Mouse (Mus musculus) midbrain, postnatal 0 days (tissue): ENCODE results near the gene Chid1. TPM values are rescaled to one million over a fixed set of nuclear protein-coding genes. Genes with fewer than 3 reads are reported as not detected.

Source experiments
- ATAC-seq: fragments of 200-750 bp; cut with Nextera tagmentation; 2 replicates; pipeline ENCODE4 v1.8.0; 2017; ENCODE audit warnings: moderate number of reproducible peaks, mild to moderate bottlenecking, moderate TSS enrichment, moderate library complexity; ENCODE audit not compliant: low FRiP score
- DNase-seq: peaks from one replicate; pipeline ENCODE4 v3.0.0-alpha.2; 2015; ENCODE audit warnings: low spot score
- H3K27ac ChIP-seq: fragments of 300-500 bp; sonication (generic); 2 replicates; pipeline ENCODE4 v1.5.1; 2014; ENCODE audit warnings: low read depth, mild to moderate bottlenecking, low read length, mixed read lengths
- H3K27me3 ChIP-seq: fragments of 300-500 bp; sonication (generic); 2 replicates; pipeline ENCODE4 v1.6.1; 2014; ENCODE audit warnings: low read length, control low read depth, mixed read lengths; ENCODE audit not compliant: insufficient read depth
- H3K36me3 ChIP-seq: fragments of 300-500 bp; sonication (generic); 2 replicates; pipeline ENCODE4 v1.6.1; 2014; ENCODE audit warnings: low read length, control low read depth, mixed read lengths; ENCODE audit not compliant: insufficient read depth
- H3K4me1 ChIP-seq: fragments of 300-500 bp; sonication (generic); 2 replicates; pipeline ENCODE4 v1.6.1; 2014; ENCODE audit warnings: mild to moderate bottlenecking, control low read depth, antibody characterized with exemption, low read length, mixed read lengths; ENCODE audit not compliant: insufficient read depth
- H3K4me2 ChIP-seq: fragments of 300-500 bp; sonication (generic); 2 replicates; pipeline ENCODE4 v1.6.1; 2014; ENCODE audit warnings: low read depth, mild to moderate bottlenecking, low read length, mixed read lengths; ENCODE audit not compliant: poor library complexity, severe bottlenecking
- H3K4me3 ChIP-seq: fragments of 300-500 bp; sonication (generic); 2 replicates; pipeline ENCODE4 v1.5.1; 2014; ENCODE audit warnings: low read depth, mild to moderate bottlenecking, low read length, moderate library complexity
- H3K9ac ChIP-seq: fragments of 300-500 bp; sonication (generic); replicated peaks from 2 replicates; pipeline ENCODE4 v1.6.1; 2014; ENCODE audit warnings: mild to moderate bottlenecking, low read length, moderate library complexity, mixed read lengths; ENCODE audit not compliant: poor library complexity, severe bottlenecking
- H3K9me3 ChIP-seq: fragments of 300-500 bp; sonication (generic); 2 replicates; pipeline ENCODE4 v1.6.1; 2016; ENCODE audit warnings: low read length, control low read depth
- CTCF ChIP-seq: IDR thresholded peaks from 2 replicates; pipeline ENCODE4 v1.5.1; 2016; ENCODE audit warnings: antibody characterized with exemption, mild to moderate bottlenecking
- WGBS: fragments of 180-500 bp; shearing (Covaris S2); extraction: QIAGEN DNeasy Blood & Tissue Kit; methylation state at CpG from one replicate; pipeline ENCODE4 v1.1.7; 2014; 5-methylcytosine and 5-hydroxymethylcytosine counted together
- polyA plus RNA-seq: library from polyadenylated mRNA; unstranded; fragments of >200 nt; fragmentation: Nextera tagmentation; extraction: Ambion mirVana; gene quantifications from 2 replicates; pipeline ENCODE4 v1.2.1, GENCODE M21; 2015
- total RNA-seq: library from RNA; depleted of rRNA; stranded (reverse); fragments of >200 nt; gene quantifications from 2 replicates; pipeline ENCODE4 v1.2.3, GENCODE M21; 2014

The Chid1 gene
- total and polyA plus RNA-seq, 2 experiments from 2014 or later, result 35.4 to 47.5 TPM

GRCm38 (mm10) chr7:141495379-141495778 lies 44.3 kb downstream of the Chid1 start:
- peaks cover 50% of the 10 kb centered on the region for H3K36me3 ChIP-seq
- H3K27me3 ChIP-seq, result no peaks in the 10 kb centered on the region
- ATAC-seq (no peak), DNase-seq (no peak)
- H3K4me3 ChIP-seq, result no peak overlapping the region
- 85% methylated on average over 2 of the region's 2 CpGs for WGBS
- no peak overlapping the region for H3K27ac ChIP-seq
- no peaks in the 10 kb centered on the region for H3K9me3 ChIP-seq
- H3K9ac ChIP-seq, result no peak overlapping the region
- H3K4me1 ChIP-seq, result no peaks in the 10 kb centered on the region
- H3K4me2 ChIP-seq, result no peak overlapping the region
- no peak for TF ChIP-seq CTCF

- H3K4me2 ChIP-seq, result no peak overlapping the region
- no peaks in the 10 kb centered on the region for H3K27me3 ChIP-seq
- H3K36me3 ChIP-seq, result peaks cover 39% of the 10 kb centered on the region
- H3K4me1 ChIP-seq, result no peaks in the 10 kb centered on the region
- H3K9ac ChIP-seq, result no peak overlapping the region
- DNase-seq, result no peak
- TF ChIP-seq CTCF, result no peak
- no peak for ATAC-seq
- no peaks in the 10 kb centered on the region for H3K9me3 ChIP-seq
- no peak overlapping the region for H3K4me3 ChIP-seq
- H3K27ac ChIP-seq, result no peak overlapping the region
- 95% methylated on average over 1 of the region's 1 CpGs for WGBS
Measured at GRCm38 (mm10) chr7:141493729-141494128, 45.9 kb downstream of the Chid1 start.

- Histone ChIP-seq H3K27ac (no peak overlapping the region), H3K9me3 (no peaks in the 10 kb centered on the region), H3K36me3 (peaks cover 38% of the 10 kb centered on the region), H3K4me3 (no peak overlapping the region), H3K9ac (no peak overlapping the region), H3K27me3 (no peaks in the 10 kb centered on the region), H3K4me2 (no peak overlapping the region), H3K4me1 (no peaks in the 10 kb centered on the region)
- DNase-seq, result no peak
- ATAC-seq, result no peak
- TF ChIP-seq CTCF, result no peak
- WGBS, result 82% methylated on average over 5 of the region's 5 CpGs
Measured at GRCm38 (mm10) chr7:141492738-141493137, 46.9 kb downstream of the Chid1 start.

GRCm38 (mm10) chr7:141491151-141491550 lies 48.5 kb downstream of the Chid1 start:
- Histone ChIP-seq H3K4me2 (no peak overlapping the region), H3K36me3 (peaks cover 35% of the 10 kb centered on the region), H3K9ac (no peak overlapping the region), H3K4me3 (no peak overlapping the region), H3K27me3 (no peaks in the 10 kb centered on the region), H3K4me1 (no peaks in the 10 kb centered on the region), H3K27ac (no peak overlapping the region), H3K9me3 (no peaks in the 10 kb centered on the region)
- WGBS, result 84% methylated on average over 2 of the region's 2 CpGs
- TF ChIP-seq CTCF, result peak; percentile 26; the same call in 1 of the 2 replicates
- DNase-seq (no peak), ATAC-seq (no peak)

GRCm38 (mm10) chr7:141487141-141487540 lies 52.5 kb downstream of the Chid1 start:
- TF ChIP-seq CTCF, result no peak
- DNase-seq, result no peak
- H3K4me3 ChIP-seq, result no peak overlapping the region
- no peak overlapping the region for H3K9ac ChIP-seq
- no peaks in the 10 kb centered on the region for H3K27me3 ChIP-seq
- no peak overlapping the region for H3K4me2 ChIP-seq
- 79% methylated on average over 7 of the region's 7 CpGs for WGBS
- no peak for ATAC-seq
- peaks cover 11% of the 10 kb centered on the region; the same call in 1 of the 2 replicates for H3K4me1 ChIP-seq
- H3K27ac ChIP-seq, result no peak overlapping the region
- H3K9me3 ChIP-seq, result no peaks in the 10 kb centered on the region
- H3K36me3 ChIP-seq, result peaks cover 8% of the 10 kb centered on the region

GRCm38 (mm10) chr7:141486239-141486638 lies 53.4 kb downstream of the Chid1 start:
- H3K4me2 ChIP-seq, result no peak overlapping the region
- peaks cover 11% of the 10 kb centered on the region; the same call in 1 of the 2 replicates for H3K4me1 ChIP-seq
- no peaks in the 10 kb centered on the region for H3K9me3 ChIP-seq
- no peak overlapping the region for H3K9ac ChIP-seq
- no peak for ATAC-seq
- H3K27me3 ChIP-seq, result no peaks in the 10 kb centered on the region
- H3K36me3 ChIP-seq, result 0 out of 2 replicates have a peak, but pooled peaks cover 3% of the 10 kb centered on the region
- no peak overlapping the region for H3K27ac ChIP-seq
- 95% methylated on average over 1 of the region's 1 CpGs for WGBS
- TF ChIP-seq CTCF, result no peak
- no peak overlapping the region for H3K4me3 ChIP-seq
- no peak for DNase-seq
